Mouse (Mus musculus): ENCODE measurements around the gene Ppdpf.

GRCm38 (mm10) chr2:181144675-181145074, 42.4 kb upstream of the Ppdpf start:
- TF ChIP-seq CTCF (IDR thresholded peaks at IDR 0.05; ENCODE audit: low read depth, low read length), result no peak
- no peak for TF ChIP-seq POLR2A (IDR thresholded peaks at IDR 0.05; ENCODE audit: borderline replicate concordance, low read depth, low read length)
